Mouse (Mus musculus) spleen, postnatal 10 days (tissue): Measurements from ENCODE around the gene Lmx1a.

Source experiments
- DNase-seq, 2 experiments: peaks; one replicate each; pipeline ENCODE4 v3.0.0; 2021 to 2022; ENCODE audit warnings: low spot score in 2 of 2

Lmx1a gene

DNA sequence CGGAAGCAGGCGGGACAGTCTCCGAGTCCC lies at the start of gene Lmx1a:
TSS of gene Lmx1a (plus strand) at position 6 of the 30 bp plus-strand sequence.
- DNase-seq: no peak

DNA sequence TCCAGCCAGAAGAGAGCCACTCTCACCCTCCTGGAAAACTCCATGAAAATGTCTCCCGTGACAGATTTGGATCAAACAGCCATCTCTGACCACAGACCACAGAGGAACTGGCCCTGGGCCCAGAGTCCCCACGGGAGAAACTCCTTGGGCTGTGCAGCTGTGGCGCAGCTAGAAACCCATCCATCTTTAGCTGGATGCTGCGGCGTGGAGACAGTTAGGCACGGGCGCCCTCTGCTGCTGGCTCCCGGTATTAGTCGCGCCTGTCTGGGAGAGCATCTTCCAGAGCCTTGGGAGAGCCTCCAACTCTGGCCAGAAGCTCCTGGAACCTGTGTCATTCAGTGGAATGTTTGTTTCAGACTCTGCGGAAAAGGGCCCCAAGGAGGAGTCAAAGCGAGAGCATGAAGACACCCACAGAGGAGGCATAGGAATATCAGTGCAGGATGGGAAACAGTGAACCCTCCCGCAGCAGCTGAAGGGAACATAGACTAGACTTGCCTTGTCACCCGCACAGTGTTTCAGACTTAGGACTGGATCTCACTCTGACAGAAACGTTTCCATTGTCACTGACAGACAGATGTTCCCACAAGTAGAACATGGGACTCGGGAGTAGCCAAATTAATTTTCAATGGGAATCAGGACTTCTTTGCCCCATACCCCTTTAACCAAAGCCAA lies 44.0 kb upstream of the Lmx1a start:
- DNase-seq: peak; percentile 32 to 69

DNA sequence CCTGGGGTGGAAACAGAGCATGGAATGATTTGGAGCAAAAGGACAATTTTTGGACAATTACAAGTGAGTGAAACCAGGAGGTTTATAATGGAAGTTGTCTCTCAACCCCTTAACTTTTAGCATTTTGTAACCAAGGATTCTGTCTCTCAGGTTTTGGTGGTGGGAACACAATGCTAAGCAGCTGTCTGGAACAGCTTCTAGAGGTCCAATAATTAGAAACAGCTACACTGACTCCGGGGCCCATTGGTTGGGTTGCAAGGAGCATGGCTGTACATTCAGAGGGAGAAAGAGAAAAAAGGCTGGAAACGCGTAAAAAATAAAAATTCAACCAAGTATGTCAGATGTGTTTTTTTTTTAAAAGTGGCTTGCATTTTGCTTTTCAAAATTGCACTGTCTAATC lies 40.4 kb upstream of the Lmx1a start:
- DNase-seq: no peak

DNA sequence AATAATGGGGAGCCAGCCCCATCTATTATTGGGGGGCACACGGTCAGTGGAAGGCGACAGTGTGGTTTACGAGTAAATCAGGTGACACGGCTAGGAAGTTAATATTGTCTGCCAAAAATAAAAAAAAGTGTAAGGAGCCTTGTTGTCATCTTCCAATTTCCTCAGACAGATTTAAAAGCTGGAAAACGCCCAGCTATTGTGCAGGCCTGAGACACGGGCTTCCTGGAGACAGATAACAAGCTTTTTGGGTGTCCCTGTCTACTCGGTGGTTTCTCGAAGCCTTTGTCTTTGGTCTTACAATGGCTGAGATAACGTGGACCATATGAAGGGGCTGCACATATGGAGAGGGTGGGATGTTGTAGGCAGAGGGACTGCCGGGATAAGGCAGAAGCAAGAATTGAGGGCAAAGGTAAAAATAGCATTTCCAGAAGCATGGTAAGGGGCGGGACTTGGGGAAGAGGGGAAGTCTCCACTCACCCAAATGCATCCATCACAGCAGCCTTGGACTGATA lies 39.9 kb upstream of the Lmx1a start:
- no peak for DNase-seq

DNA sequence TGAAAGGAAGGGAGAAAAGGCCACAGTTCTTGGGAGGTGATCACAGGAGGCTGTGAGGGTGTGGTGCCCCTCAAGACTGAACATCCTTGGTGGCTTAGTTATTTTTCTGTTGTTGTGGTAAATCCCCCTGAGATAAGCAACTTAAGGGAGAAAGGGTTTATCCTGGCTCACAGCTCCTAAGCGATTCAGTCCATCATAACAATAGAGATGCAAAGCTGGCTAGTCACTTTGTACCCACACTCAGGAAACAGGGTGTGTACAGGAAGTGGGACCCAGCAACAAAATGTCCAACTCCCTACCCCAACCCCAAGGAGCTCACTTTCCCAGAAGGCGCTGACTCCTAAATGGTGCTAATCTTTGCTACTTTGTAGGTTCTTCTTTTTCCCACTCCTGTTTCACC lies 36.7 kb upstream of the Lmx1a start:
- DNase-seq: no peak

DNA sequence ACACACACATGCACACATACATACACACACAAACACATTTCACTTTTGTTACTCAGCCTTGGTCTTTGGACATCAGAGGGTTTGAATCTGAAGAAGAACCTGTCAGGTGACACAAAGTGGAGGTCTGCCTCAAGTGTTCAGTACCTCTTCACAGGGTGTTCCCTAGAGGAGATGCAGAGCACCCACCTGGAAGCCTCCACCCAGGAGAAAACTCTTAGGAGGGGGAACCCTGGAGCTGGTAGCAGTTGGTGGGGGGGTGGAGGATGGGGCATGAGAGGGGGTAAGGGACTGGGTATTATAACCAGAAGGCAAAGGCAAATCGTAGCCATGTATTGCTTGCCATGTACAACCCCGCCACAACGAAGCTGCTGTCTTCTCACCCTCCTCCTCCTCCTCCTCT lies 30.0 kb upstream of the Lmx1a start:
- DNase-seq: no peak

DNA sequence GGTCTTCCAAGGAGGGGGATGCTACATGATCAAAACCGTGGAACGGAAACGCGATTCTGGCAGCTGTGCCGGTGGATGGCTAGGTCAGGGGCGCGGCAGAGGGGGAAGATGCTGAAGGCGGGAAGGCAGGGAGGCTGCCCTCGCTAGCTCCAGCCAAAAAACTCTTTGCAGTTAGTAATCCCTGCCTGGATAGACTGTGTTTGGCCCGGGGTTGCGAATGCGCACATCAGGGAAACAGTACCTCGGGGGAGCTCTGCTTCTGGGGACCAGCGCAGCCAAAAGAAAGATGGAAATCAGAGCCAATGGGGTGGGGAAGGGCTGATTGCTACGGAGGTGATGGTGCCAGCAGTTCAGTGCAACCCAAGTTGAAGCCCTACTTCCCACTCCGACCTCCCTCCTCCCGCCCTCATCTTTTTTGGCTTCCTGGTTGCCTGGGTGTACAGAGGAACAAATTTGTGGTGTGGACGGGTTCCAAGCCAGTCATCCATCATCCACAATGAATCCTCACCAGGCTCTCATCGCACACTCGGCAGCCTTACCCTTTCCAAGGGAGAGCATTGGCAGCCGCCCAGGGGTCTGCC lies 28.4 kb upstream of the Lmx1a start:
- no peak for DNase-seq

DNA sequence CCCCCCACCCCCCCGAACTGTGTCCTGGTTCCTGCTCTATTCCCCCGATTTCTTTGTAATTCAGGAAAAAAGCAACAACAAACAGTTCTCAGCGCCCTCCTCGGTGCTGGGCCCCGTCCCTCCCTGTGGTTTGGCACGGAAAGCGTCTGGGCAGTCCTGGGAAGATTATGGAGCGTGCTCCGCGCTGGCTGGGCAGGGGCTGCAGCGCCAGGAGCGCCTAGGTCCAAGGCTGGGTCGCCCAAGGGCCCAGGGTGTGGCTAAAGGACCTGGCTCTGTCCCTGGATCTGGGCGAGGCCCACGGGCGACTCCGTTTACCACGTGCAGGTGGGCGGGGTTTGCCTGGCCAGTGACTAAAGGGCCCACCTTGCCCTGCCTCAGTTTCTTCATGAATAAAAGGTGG lies 27.9 kb upstream of the Lmx1a start:
- no peak for DNase-seq

DNA sequence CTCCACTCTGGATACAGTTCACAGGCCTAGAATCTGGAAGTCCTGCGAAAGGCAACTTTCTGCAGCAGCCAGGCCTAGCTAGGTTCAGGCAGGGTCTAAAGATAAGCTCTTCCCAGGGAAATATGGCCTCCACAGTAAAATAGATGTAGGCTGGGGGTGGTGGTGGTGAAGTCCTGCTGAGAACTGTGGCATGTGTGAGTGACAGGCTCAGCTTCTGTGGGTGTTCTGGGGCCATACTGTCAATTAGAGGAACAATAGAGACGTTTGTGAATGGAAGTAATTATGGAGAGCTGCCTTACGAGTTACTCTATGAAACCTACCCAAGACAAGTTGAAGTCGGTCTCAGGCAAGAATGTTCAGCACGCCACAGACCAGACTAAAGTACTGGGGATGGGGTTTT lies 25.9 kb upstream of the Lmx1a start:
- no peak for DNase-seq

DNA sequence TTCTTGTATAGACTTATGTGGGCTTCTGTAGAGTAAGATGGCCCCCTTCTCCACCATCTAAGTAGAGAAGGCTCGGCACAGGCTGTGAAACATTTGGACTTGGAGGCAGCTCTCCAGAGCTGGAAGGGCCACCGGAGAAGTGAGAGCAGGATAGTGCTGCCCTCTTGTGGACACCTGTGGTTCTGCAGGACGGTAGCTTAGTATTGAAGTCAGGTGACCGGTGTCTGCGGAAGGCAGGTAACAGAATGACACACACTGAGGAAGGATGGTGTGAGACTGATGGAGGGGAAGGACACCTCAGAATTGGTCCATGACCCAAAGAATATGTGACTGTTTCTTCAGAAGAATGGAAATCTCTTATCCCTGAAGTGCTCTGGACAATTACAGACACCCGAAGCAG lies 19.2 kb upstream of the Lmx1a start:
- peak; percentile 29 to 60 for DNase-seq

DNA sequence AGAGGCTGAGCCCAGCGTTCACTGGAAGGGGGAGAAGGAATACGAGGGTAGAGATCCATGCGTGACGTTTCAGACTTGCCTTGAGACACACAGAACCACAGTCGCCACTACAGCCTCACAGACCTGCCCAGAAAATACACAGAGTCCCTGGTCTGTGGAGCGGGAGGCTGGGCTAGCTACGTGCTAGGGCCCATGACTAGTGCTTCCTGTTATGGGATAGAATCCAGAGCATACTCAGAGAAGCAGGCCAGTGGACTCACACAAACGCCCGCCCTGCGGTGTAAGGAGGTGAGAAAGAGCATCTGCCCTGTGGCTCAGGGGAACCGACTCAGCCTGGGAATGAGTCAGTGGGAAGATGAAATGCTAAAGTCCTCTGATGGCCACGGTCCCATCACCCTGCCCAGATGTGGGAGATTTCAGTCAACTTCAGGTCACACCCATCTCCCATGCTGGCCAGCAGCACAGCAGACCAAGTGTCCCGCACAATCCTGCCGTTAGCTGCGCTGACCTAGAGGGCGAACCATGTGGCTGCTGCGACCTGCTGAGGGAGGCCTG lies 16.5 kb upstream of the Lmx1a start:
- no peak for DNase-seq

DNA sequence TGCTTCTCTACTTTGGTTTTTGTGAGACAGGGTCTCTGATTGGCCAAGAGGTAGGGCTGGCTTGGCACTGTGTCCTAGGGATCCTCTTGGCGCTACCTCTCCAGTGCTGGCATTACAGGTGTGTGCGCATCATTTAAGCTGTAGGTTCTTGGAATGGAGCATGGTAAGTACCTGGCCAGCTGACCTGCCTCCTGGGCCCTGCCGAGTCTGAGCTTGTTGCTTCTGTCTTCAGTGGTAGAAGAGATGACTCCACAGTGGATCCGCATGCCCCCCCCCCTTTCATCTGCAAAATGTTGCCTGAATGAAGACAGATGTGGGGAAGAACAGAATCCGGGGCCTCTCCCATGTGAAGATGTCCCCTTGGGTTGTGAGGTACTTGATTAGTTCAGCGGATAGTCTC lies 10.0 kb upstream of the Lmx1a start:
- DNase-seq: no peak

DNA sequence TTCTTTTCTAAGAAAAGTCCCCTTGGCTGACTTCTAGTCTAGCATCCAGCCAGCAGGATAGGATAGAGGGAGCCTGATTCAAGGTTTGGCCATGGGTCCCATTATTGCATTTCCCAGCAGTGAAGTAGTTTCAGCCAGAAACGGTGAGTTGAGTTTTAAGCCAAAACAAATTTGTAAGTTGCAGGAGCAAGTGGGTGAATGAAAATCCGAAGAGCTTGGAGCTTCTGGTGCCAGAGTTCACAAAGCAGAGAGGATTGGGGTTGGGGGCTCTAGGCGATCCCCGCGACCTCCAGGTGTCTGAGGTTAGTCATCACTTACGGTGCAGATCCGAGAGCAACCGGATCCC lies 1.1 kb upstream of the Lmx1a start:
- DNase-seq: no peak

DNA sequence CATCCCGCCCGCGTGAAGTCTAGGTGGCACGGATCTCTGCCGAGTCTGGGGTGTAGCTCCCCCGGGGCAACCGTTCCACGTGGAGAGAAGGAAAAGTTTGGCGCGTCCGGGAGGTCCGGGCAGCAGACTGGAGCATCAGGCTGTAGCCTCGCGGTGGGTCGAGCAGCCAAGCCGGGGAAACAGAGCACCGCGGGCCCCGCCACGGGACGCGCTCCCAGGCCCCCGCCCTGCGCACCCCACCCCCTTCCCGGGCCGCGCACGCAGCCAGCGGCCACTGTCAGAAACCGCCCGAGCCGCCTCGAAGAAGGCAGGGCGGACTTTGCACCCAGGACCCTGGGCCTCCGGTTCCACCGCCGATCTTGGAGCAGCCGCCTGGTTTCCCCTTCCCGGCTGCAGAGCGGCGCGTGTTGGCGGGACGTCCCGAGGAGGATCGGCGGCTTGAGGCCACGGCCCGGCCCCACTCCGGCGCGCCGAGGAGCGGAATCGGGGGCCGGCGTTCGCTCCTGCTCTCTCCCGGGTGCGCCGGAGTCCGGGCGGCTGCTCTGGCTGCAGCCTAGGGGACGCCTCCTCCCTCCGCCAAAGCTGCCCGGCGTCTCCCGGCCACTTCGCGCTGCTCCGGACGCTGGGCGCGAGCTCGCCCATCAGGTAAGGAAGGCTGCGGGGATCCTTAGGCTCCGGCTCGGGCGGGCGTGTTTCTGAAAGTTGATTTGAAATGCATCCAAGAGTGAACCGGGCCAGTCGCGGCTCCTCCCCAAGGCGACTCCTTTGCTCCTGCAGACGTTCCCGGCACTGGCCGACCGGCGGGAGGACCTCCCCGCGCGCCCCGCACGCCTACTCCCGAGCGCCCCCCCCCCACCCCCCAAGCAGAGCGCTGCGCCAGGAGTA lies 448 bp upstream of the Lmx1a start:
- no peak for DNase-seq

DNA sequence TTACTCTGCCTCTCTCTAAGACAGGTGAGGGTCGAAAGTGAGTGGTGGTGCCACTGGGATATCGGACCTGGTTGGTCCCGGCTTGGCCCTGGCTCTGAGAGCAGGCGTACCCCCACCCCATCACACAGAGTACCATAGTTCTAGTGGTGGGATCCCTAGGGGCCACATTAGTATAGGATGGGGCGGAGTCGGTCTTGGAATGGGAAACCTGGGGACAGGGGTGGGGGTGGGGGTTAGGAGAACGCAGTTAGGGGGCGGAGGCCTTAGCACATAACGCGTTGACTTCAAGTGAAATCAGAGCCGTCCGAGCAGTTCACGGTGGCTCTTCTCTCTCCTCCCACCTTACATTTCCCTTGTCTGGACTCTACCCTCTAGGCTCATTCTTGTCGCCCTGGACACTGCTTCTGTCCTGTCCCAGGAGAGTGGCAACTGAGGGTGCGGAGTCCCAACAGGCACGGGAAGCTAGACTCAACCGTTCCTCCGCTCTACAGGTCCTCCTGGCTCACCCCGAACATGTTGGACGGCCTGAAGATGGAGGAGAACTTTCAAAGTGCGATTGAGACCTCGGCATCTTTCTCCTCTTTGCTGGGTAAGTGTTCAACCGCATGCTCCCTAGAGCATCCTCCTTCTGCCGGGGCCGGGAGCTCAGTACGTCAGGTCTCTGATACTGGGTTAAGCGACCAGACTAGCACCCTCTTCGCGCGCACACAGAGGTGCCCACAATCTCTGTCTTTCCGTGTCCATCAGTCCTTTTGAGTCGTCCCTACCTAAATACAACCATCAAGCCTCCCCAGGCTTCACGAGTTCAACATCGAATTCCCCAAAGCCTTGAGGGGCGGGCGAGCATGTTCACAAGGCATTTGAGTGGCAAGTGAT lies 463 bp downstream of the Lmx1a start:
- no peak for DNase-seq

DNA sequence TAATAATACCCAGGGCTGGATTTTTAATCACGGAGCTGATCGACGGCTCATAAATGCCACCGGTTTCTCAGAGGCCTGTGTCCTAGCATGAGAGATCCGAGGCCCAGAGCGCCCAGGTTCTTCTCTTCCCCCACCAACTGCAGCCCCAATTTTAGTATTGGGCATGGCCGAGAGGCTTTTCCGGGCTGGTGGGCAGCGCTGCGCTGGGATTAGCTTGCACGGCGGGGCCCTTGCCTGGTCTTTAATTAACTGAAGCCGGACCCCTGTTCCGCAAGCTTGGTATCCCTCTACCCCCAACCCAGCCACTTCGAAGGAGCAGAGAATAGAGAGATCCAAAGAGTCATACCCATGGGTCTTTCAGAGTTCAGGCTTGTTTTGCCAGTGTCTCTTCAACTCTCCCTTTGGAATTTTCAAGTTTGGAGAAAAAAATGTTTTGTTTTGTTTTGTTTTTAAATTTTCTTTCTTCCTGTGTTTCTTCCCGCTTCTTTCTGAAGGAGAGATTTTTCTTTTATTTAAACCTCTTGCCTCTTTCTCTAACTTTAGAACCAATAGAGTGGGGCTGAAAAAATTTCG lies 1.2 kb downstream of the Lmx1a start:
- DNase-seq: no peak

DNA sequence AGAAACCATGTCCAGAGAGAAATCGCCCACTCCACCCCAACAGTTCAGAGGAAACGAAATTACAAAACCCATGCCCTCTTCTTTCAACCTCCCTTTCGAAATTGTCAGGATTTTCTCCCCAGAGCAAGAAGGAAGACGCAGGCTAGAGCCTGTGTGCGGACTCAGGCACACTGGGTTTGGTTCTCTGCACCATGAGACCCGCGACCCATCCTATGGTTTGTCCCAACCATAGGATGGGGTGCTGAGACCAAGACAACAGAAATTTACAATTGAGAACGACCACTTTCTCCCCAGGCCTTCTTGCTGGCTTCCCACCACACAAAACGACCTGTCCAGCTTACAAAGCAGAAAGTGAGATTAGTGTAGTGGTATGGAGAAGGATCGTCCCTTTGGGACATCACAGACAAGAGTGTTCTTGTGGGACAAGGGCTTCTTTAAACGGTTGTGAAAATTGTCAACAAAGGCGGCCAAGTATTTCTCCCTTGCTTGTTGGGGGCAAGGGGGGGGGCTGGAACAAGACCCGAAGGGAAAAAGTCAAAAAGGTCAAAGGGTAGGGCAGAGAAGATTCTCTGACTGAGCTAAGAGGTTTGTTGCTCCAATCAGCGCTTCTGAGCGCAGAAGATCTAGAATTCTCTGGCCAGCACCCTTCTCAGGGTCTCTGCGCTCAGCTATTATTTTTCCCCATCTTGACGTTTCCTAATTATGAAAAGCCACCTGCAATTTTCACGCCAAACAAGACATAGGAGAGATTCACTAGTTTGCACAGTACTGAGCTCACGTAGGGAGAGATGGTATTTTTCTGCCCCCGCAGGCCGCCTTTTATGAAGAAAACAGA lies 1.9 kb downstream of the Lmx1a start:
- DNase-seq: no peak

DNA sequence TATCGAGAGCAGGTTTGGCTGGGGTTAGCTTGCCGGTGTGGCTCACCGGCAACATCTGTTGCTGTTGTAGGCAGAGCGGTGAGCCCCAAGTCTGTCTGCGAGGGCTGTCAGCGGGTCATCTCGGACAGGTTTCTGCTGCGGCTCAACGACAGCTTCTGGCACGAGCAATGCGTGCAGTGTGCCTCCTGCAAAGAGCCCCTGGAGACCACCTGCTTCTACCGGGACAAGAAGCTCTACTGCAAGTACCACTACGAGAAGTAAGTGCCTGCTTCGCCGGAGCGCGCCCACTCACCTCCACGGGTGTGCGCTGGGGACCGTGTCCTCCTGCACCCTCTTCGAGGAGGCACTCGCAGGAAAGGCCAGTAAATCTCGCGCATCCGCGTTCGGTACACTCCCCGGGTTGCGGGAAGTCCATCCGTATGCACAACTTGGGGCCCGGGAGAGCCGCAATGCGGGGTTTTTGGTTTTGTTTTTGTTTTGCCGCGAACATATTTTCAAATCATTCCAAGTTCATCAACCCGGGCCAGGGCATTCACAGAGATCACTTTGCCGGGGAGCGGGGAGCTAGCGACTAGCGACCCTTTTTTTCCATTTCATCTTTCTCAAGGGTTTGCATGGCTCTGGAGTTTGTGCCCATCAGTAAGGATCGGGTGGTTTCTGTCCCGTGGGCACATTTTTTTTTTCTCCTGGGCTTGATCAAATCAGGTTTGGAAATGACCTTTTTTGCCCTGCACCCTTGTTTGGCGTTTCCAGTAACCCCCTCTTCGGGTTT lies 3.1 kb downstream of the Lmx1a start:
- DNase-seq: no peak

DNA sequence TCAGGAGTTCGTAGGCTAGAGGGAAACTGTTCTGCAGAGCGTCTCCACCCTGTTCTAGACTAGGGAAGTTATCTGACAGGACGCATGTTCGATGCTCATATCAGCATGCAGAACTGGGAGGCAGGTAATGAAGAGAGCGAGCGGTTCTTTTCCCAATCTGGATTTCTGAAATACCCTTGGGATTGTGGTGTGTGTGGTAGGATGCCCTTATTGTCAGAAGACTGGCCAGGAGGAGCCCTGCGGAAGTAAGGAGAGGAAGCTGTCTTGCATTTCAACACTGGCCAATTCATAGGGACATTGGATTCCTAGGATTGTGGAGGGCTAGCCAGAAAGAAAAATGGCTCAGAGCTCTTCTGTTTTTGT lies 3.6 kb downstream of the Lmx1a start:
- no peak for DNase-seq

DNA sequence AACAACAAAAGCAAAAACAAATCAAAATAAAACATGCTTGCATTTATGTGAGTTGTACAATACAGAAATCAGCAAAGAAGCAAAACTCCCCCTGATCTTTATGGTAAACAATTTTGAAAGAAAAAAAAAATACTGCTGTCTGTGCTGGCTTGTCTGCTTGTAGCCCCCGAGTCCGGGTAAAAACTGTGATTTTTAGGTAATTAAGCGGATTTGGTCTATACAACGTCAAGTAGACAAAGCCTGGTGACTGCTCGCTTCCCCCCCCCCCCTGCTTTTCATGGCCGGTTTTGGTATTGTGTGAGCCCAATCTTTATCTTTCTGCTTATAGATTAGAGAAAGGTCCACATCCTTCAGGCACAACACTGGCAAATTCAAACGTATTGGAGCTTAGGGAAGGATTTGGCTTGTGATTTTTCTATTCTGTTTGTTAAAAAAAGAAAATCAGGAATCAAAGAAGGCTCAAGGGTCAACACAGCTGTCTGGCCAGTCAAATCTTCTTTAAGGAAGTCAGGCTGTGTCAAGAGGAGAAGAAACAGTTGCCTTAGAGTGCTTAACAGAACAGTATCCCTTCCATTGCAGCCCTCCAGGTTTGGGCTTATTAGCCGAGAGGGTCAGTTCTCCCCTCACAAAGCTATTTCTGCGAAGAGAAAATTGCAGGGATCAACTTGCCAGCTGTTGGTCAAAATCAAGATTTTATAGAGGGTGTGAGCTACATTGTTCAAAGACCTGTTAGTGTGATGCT lies 4.6 kb downstream of the Lmx1a start:
- no peak for DNase-seq
